9 mouse cellular contexts compared by ENCODE assay signal in genomic region chr19:50487768-50488167, GRCm38 (mm10).
DNase-seq lines count a peak whose midpoint lies in the region; ATAC-seq and TF ChIP-seq lines count a peak whose summit lies in the region.
"Had no signal": no experiment of that assay in that cellular context is flagged by ENCODE, and none has a peak within 500 bp of the region (broad histone marks: within the 10 kb centered on the region; RNA-seq: fewer than 3 reads in every experiment).

No protein-coding gene starts in this region.

- peaks cover 2% of the 10 kb centered on the region; the same call in 1 of the 2 replicates for H3K4me1 ChIP-seq in hindbrain, embryonic 14.5 days (replicated peaks; ENCODE audit: control insufficient read depth, insufficient read depth, low read length)
- H3K4me1 ChIP-seq in limb, embryonic 13.5 days, result peaks cover 5% of the 10 kb centered on the region; the same call in 1 of the 2 replicates

- DNase-seq in cerebellum, postnatal 14 days, result peak; percentile 64 to 68
- no peak for DNase-seq in cerebellum, adult 9-10 months
- peak; percentile 97 for DNase-seq in brain, embryonic 14.5 days (ENCODE audit: low read depth)
- DNase-seq in hindbrain, embryonic 14.5 days (ENCODE audit: low spot score), result peak; percentile 71
- DNase-seq in right cerebral cortex, postnatal 14 days, result peak; percentile 60
- DNase-seq in gastrocnemius, postnatal 4 days (ENCODE audit: low spot score in 2 of 2), result no peak

- 27% methylated on average over 11 of the region's 11 CpGs for WGBS in hindbrain, embryonic 14.5 days
- WGBS in limb, embryonic 13.5 days, result 20% methylated on average over 11 of the region's 11 CpGs

- H3K36me3 ChIP-seq in hindbrain, embryonic 14.5 days (replicated peaks; ENCODE audit: control insufficient read depth, insufficient read depth), result no peaks in the 10 kb centered on the region
- no peaks in the 10 kb centered on the region for H3K36me3 ChIP-seq in limb, embryonic 13.5 days

- no peak for TF ChIP-seq CTCF in brain, embryonic 14.5 days (IDR thresholded peaks at IDR 0.05; ENCODE audit: borderline replicate concordance, extremely low read depth, insufficient read depth, insufficient read length)

- peak overlapping the region; percentile 23; the same call in 1 of the 2 replicates for H3K4me2 ChIP-seq in hindbrain, embryonic 14.5 days (replicated peaks)
- peak overlapping the region; percentile 38 for H3K4me2 ChIP-seq in limb, embryonic 13.5 days (replicated peaks)

- no peak overlapping the region for H3K4me3 ChIP-seq in hindbrain, embryonic 14.5 days (replicated peaks; ENCODE audit: low read length)
- H3K4me3 ChIP-seq in limb, embryonic 13.5 days, result no peak overlapping the region

- H3K27ac ChIP-seq in hindbrain, embryonic 14.5 days, result 0 out of 2 replicates have a peak overlapping the region, but pooled peaks have one; percentile 9
- no peak overlapping the region for H3K27ac ChIP-seq in limb, embryonic 13.5 days
- H3K27ac ChIP-seq: macrophage had no signal

- H3K27me3 ChIP-seq in hindbrain, embryonic 14.5 days (ENCODE audit: control insufficient read depth, insufficient read depth, low read length), result no peaks in the 10 kb centered on the region
- H3K27me3 ChIP-seq in limb, embryonic 13.5 days, result peaks cover 3% of the 10 kb centered on the region; the same call in 1 of the 2 replicates

- no peak overlapping the region for H3K9ac ChIP-seq in hindbrain, embryonic 14.5 days
- no peak overlapping the region for H3K9ac ChIP-seq in limb, embryonic 13.5 days

- TF ChIP-seq POLR2A in brain, embryonic 14.5 days (IDR thresholded peaks at IDR 0.05; ENCODE audit: borderline replicate concordance, extremely low read depth, insufficient read depth, insufficient read length, poor library complexity, severe bottlenecking), result no peak

- no peaks in the 10 kb centered on the region for H3K9me3 ChIP-seq in hindbrain, embryonic 14.5 days (ENCODE audit: control insufficient read depth, low read length)
- H3K9me3 ChIP-seq in limb, embryonic 13.5 days, result no peaks in the 10 kb centered on the region

- peak; percentile 84 for ATAC-seq in hindbrain, embryonic 14.5 days (ENCODE audit: low FRiP score)
- ATAC-seq in limb, embryonic 13.5 days (ENCODE audit: low FRiP score, low read depth), result peak; percentile 28; the same call in 1 of the 2 replicates
- no peak for ATAC-seq in CD4-positive, CD25-positive, alpha-beta regulatory T cell, adult 4 months

Comparison
In these comparisons a context has a peak if more than half of its experiments do, and no peak if none do; other contexts are left out.
1. DNase-seq: peak in cerebellum, postnatal 14 days (2 of 2), brain, embryonic 14.5 days (single experiment), hindbrain, embryonic 14.5 days (single experiment) and right cerebral cortex, postnatal 14 days (single experiment); none in cerebellum, adult 9-10 months (single experiment) and gastrocnemius, postnatal 4 days (0 of 2).